Mouse (Mus musculus) midbrain, embryonic 13.5 days (tissue): ENCODE results near the gene Actl6b. TPM values are rescaled to one million over a fixed set of nuclear protein-coding genes. Genes with fewer than 3 reads are reported as not detected.

Experiments
- ATAC-seq: fragments of 200-750 bp; cut with Nextera tagmentation; 2 replicates; pipeline ENCODE4 v1.8.0; 2017; ENCODE audit warnings: mild to moderate bottlenecking, moderate TSS enrichment, moderate library complexity
- H3K27ac ChIP-seq: fragments of 300-500 bp; sonication (generic); 2 replicates; pipeline ENCODE4 v1.5.1; 2015; ENCODE audit warnings: inconsistent platforms, mild to moderate bottlenecking, moderate library complexity
- H3K27me3 ChIP-seq: fragments of 300-500 bp; sonication (generic); 2 replicates; pipeline ENCODE4 v1.6.1; 2015; ENCODE audit warnings: mild to moderate bottlenecking, inconsistent platforms
- H3K36me3 ChIP-seq: fragments of 300-500 bp; sonication (generic); 2 replicates; pipeline ENCODE4 v1.6.1; 2015; ENCODE audit warnings: mild to moderate bottlenecking, inconsistent platforms
- H3K4me1 ChIP-seq: fragments of 300-500 bp; sonication (generic); replicated peaks from 2 replicates; pipeline ENCODE4 v1.6.1; 2015; ENCODE audit warnings: inconsistent platforms
- H3K4me2 ChIP-seq: fragments of 300-500 bp; sonication (generic); replicated peaks from 2 replicates; pipeline ENCODE4 v1.6.1; 2015; ENCODE audit warnings: moderate library complexity, mild to moderate bottlenecking, inconsistent platforms
- H3K4me3 ChIP-seq: fragments of 300-500 bp; sonication (generic); replicated peaks from 2 replicates; pipeline ENCODE4 v1.5.1; 2015; ENCODE audit warnings: mild to moderate bottlenecking, inconsistent platforms
- H3K9ac ChIP-seq: fragments of 300-500 bp; sonication (generic); replicated peaks from 2 replicates; pipeline ENCODE4 v1.6.1; 2015; ENCODE audit warnings: mild to moderate bottlenecking, inconsistent platforms
- H3K9me3 ChIP-seq: fragments of 300-500 bp; sonication (generic); 2 replicates; pipeline ENCODE4 v1.6.1; 2016; ENCODE audit warnings: mild to moderate bottlenecking, inconsistent platforms
- WGBS: fragments of 180-500 bp; shearing (Covaris S2); methylation state at CpG from one replicate; pipeline ENCODE4 v1.1.7; 2015; 5-methylcytosine and 5-hydroxymethylcytosine counted together
- polyA plus RNA-seq: library from polyadenylated mRNA; unstranded; fragments of >200 nt; fragmentation: Nextera tagmentation; extraction: Ambion mirVana; gene quantifications from 2 replicates; pipeline ENCODE4 v1.2.1, GENCODE M21; 2015

Gene Actl6b
- polyA plus RNA-seq, 1 experiment from 2014 or later, result 235 TPM

DNA sequence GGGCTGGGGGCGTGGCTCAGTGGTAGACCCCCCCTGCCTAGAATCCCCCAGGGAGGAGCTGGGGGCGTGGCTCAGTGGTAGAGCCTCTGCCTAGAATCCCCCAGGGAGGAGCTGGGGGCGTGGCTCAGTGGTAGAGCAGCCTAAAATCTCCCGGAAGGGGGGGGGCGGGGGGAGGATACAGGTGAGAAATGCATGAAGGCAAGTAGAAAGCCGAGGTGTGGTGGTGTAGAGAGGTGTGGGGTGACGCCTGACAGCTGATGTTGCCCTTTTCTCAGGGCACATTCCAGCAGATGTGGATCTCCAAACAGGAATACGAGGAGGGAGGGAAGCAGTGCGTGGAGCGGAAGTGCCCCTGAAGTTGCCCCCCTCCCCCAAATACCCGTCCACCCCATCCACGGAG is 15.7 kb downstream of the Actl6b start:
- 83% methylated on average over 12 of the region's 12 CpGs for WGBS
- Histone ChIP-seq H3K4me2 (no peak overlapping the region), H3K27ac (no peak overlapping the region), H3K36me3 (peaks cover 31% of the 10 kb centered on the region), H3K9me3 (no peaks in the 10 kb centered on the region), H3K4me3 (no peak overlapping the region), H3K9ac (no peak overlapping the region), H3K27me3 (peaks cover 3% of the 10 kb centered on the region; the same call in 1 of the 2 replicates), H3K4me1 (no peaks in the 10 kb centered on the region)
- ATAC-seq, result no peak

- no peaks in the 10 kb centered on the region for H3K9me3 ChIP-seq
- no peak within 1 kb of the TSS for H3K4me2 ChIP-seq
- ATAC-seq, result no peak
- H3K36me3 ChIP-seq, result peaks cover 25% of the 10 kb centered on the region
- H3K27ac ChIP-seq, result no peak within 1 kb of the TSS
- 33% methylated on average over 9 of the region's 9 CpGs for WGBS
- H3K27me3 ChIP-seq, result peaks cover 4% of the 10 kb centered on the region; the same call in 1 of the 2 replicates
- no peak within 1 kb of the TSS for H3K9ac ChIP-seq
- H3K4me1 ChIP-seq, result peaks cover 6% of the 10 kb centered on the region
- no peak within 1 kb of the TSS for H3K4me3 ChIP-seq
Measured at GRCm38 (mm10) chr5:137569665-137570064, 16.3 kb downstream of the Actl6b start, which contains the start of gene Tfr2. Gene Tfr2 (plus strand): TSS chr5:137569840.

DNA sequence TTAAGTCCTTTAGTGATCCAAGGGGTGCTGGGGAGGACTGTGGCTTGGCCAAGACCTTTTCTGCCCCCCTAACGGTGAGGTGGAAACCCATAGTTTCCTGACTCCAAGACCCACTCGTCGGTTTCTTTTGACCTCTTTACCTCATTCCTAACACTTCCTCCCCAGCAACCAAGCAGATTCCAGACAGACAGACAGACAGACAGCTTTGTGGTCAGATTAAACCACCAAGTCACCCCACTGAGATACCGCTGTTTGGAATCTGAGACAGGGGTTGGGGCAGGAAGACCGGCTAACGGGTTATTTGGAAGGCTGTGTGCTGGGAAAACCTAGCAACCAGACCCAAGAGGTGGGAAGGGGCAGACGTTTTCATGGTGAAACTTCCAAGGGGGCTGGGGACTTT is 16.9 kb downstream of the Actl6b start:
- no peak overlapping the region for H3K4me2 ChIP-seq

DNA sequence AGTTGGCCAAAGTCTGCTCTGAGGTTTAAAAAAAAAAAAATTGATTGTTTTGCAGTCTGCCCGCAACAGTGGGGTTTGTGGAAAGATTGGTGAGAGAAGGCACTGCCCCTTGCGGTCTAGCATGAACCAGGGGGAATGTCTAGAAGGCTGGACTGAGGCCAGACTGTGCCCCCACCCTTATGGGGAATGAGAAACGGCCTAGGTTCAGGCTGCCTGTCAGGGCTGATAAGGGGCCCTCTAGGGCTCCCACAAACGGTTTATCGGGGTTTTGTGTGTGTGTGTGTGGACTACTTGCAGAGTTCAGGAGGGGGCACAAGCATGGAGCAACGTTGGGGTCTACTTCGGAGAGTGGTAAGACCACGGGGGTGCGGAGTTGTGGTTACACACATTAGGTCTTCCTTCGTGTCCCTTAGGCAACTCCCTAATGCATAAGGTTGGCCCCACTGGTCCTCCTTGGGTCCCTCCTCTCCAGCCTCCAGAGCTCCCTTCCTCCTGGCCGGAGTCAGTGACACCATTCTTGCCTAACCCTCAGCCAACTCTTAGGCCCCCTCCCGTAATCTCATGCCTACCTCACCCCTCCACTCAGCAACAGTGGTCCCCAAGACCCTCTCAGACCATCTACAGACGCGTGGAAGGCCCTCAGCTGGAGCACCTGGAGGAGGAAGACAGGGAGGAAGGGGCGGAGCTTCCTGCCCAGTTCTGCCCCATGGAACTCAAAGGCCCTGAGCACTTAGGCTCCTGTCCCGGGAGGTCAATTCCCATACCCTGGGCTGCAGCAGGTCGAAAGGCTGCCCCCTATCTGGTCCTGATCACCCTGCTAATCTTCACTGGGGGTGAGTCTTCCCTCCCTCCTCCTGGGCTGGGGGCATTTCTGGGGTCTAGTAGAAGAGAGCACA is 17.6 kb downstream of the Actl6b start:
- H3K27me3 ChIP-seq, result peaks cover 4% of the 10 kb centered on the region; the same call in 1 of the 2 replicates
- H3K4me1 ChIP-seq, result peaks cover 7% of the 10 kb centered on the region
- 0 out of 2 replicates have a peak, but pooled peaks have one; percentile 27 for ATAC-seq
- H3K9me3 ChIP-seq, result no peaks in the 10 kb centered on the region
- no peak overlapping the region for H3K27ac ChIP-seq
- H3K4me3 ChIP-seq, result no peak overlapping the region
- H3K4me2 ChIP-seq, result no peak overlapping the region
- H3K9ac ChIP-seq, result no peak overlapping the region
- 82% methylated on average over 17 of the region's 17 CpGs for WGBS
- peaks cover 16% of the 10 kb centered on the region; the same call in 1 of the 2 replicates for H3K36me3 ChIP-seq

More for the DNA sequence above, 16.9 kb downstream of the Actl6b start:
- Histone ChIP-seq H3K4me3 (no peak overlapping the region), H3K27ac (no peak overlapping the region), H3K4me1 (peaks cover 7% of the 10 kb centered on the region), H3K27me3 (peaks cover 4% of the 10 kb centered on the region; the same call in 1 of the 2 replicates), H3K9me3 (no peaks in the 10 kb centered on the region), H3K36me3 (peaks cover 20% of the 10 kb centered on the region; the same call in 1 of the 2 replicates), H3K9ac (no peak overlapping the region)
- WGBS, result 60% methylated on average over 7 of the region's 7 CpGs
- ATAC-seq, result no peak

GRCm38 (mm10) chr5:137574470-137574901 is 21.2 kb downstream of the Actl6b start:
- H3K4me2 ChIP-seq, result peak overlapping the region; percentile 45
- H3K9ac ChIP-seq, result peak overlapping the region; percentile 17
- ATAC-seq, result peak; percentile 58; the same call in 1 of the 2 replicates
- 6% methylated on average over 27 of the region's 27 CpGs for WGBS
- H3K36me3 ChIP-seq, result no peaks in the 10 kb centered on the region
- no peaks in the 10 kb centered on the region for H3K9me3 ChIP-seq
- peaks cover 7% of the 10 kb centered on the region for H3K4me1 ChIP-seq
- H3K27ac ChIP-seq, result no peak overlapping the region
- peak overlapping the region; percentile 16 for H3K4me3 ChIP-seq
- H3K27me3 ChIP-seq, result peaks cover 12% of the 10 kb centered on the region; the same call in 1 of the 2 replicates

- Histone ChIP-seq H3K9ac (no peak overlapping the region), H3K27ac (no peak overlapping the region), H3K36me3 (no peaks in the 10 kb centered on the region), H3K9me3 (no peaks in the 10 kb centered on the region), H3K27me3 (peaks cover 21% of the 10 kb centered on the region), H3K4me1 (peaks cover 17% of the 10 kb centered on the region), H3K4me3 (no peak overlapping the region), H3K4me2 (no peak overlapping the region)
- no peak for ATAC-seq
- WGBS, result 85% methylated on average over 6 of the region's 6 CpGs
Measured at GRCm38 (mm10) chr5:137580246-137580645, 26.9 kb downstream of the Actl6b start.

GRCm38 (mm10) chr5:137582702-137583101 is 29.4 kb downstream of the Actl6b start:
- H3K36me3 ChIP-seq, result no peaks in the 10 kb centered on the region
- peaks cover 13% of the 10 kb centered on the region for H3K27me3 ChIP-seq
- peak overlapping the region; percentile 56 for H3K4me2 ChIP-seq
- H3K4me3 ChIP-seq, result no peak overlapping the region
- 34% methylated on average over 8 of the region's 8 CpGs for WGBS
- H3K4me1 ChIP-seq, result peaks cover 17% of the 10 kb centered on the region
- H3K9me3 ChIP-seq, result no peaks in the 10 kb centered on the region
- 0 out of 2 replicates have a peak overlapping the region, but pooled peaks have one; percentile 73 for H3K27ac ChIP-seq
- peak overlapping the region; percentile 67 for H3K9ac ChIP-seq
- peak; percentile 1; the same call in 1 of the 2 replicates for ATAC-seq

GRCm38 (mm10) chr5:137583670-137584169 is 30.4 kb downstream of the Actl6b start:
- no peaks in the 10 kb centered on the region for H3K9me3 ChIP-seq
- H3K4me1 ChIP-seq, result peaks cover 17% of the 10 kb centered on the region
- no peaks in the 10 kb centered on the region for H3K36me3 ChIP-seq
- peak overlapping the region; percentile 67 for H3K9ac ChIP-seq
- WGBS, result 17% methylated on average over 27 of the region's 27 CpGs
- H3K27ac ChIP-seq, result peak overlapping the region; percentile 73
- H3K4me2 ChIP-seq, result peak overlapping the region; percentile 56
- ATAC-seq, result peak; percentile 86
- peak overlapping the region; percentile 35 for H3K4me3 ChIP-seq
- H3K27me3 ChIP-seq, result peaks cover 13% of the 10 kb centered on the region

- H3K9ac ChIP-seq, result no peak overlapping the region
- no peak overlapping the region for H3K4me3 ChIP-seq
- H3K4me2 ChIP-seq, result no peak overlapping the region
- 37% methylated on average over 8 of the region's 8 CpGs for WGBS
- ATAC-seq, result no peak
- no peak overlapping the region for H3K27ac ChIP-seq
- no peaks in the 10 kb centered on the region for H3K36me3 ChIP-seq
- H3K4me1 ChIP-seq, result peaks cover 17% of the 10 kb centered on the region
- H3K27me3 ChIP-seq, result peaks cover 13% of the 10 kb centered on the region
- H3K9me3 ChIP-seq, result no peaks in the 10 kb centered on the region
Measured at GRCm38 (mm10) chr5:137584976-137585375, 31.7 kb downstream of the Actl6b start.

GRCm38 (mm10) chr5:137590507-137590906 is 37.2 kb downstream of the Actl6b start:
- no peak overlapping the region for H3K4me2 ChIP-seq
- no peak for ATAC-seq
- H3K36me3 ChIP-seq, result no peaks in the 10 kb centered on the region
- WGBS, result 81% methylated on average over 5 of the region's 5 CpGs
- no peak overlapping the region for H3K9ac ChIP-seq
- H3K4me1 ChIP-seq, result no peaks in the 10 kb centered on the region
- no peaks in the 10 kb centered on the region for H3K9me3 ChIP-seq
- no peaks in the 10 kb centered on the region for H3K27me3 ChIP-seq
- H3K27ac ChIP-seq, result no peak overlapping the region
- no peak overlapping the region for H3K4me3 ChIP-seq

GRCm38 (mm10) chr5:137595921-137596320 is 42.6 kb downstream of the Actl6b start:
- WGBS, result 68% methylated on average over 7 of the region's 7 CpGs
- Histone ChIP-seq H3K4me2 (no peak overlapping the region), H3K4me3 (no peak overlapping the region), H3K36me3 (peaks cover 15% of the 10 kb centered on the region), H3K9me3 (no peaks in the 10 kb centered on the region), H3K4me1 (peaks cover 14% of the 10 kb centered on the region), H3K27ac (no peak overlapping the region), H3K9ac (no peak overlapping the region), H3K27me3 (no peaks in the 10 kb centered on the region)
- no peak for ATAC-seq
